Mouse (Mus musculus): ENCODE data around the gene Dop1b.

The Dop1b gene

DNA sequence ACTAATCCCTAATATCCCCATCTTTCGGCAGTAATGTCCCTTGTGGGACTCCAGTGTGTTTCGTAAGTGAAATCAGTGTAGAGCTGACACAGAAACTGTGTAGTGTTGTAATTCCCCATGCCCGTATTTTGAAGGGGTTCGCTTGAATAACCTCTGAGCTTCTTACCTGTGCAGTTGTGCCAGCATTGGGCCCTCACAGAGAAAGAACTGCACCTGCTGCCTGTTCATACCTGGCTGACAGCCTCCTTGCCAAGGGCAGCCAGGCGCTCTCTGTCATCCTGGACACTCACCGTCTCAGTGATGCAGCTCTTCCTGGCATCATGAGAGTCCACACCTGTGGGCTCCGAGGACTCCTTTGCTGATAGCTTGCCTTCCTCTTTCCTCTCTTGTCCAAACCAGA, 1.3 kb downstream of the Dop1b start:
- DNase-seq (ENCODE audit: low spot score in 2 of 2), result no peak

- no peak for DNase-seq (ENCODE audit: low spot score in 2 of 2)
Observed at GRCm38 (mm10) chr16:93714426-93714825, 2.7 kb downstream of the Dop1b start.

DNA sequence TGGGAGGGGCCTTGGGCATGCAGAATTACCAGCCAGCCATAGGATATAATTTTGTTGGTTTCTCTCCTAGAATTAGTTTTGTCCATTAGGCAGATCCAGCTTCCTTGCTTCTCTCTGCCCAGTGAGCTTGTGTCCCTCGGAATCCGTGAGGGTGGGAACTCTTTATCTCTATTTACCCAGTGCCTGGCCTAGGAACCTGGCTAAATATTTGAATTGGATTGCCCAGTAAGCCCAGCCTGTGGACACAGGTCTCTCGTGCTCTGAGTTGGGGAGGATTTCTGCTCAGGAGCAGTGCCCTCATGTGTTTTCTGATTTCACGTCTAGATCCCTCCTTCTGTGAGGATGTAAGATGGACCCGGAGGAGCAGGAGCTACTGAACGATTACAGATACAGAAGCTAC, 4.1 kb downstream of the Dop1b start:
- no peak for DNase-seq (ENCODE audit: low spot score in 2 of 2)

GRCm38 (mm10) chr16:93717299-93717703, 5.6 kb downstream of the Dop1b start:
- no peak for DNase-seq (ENCODE audit: low spot score in 2 of 2)

DNA sequence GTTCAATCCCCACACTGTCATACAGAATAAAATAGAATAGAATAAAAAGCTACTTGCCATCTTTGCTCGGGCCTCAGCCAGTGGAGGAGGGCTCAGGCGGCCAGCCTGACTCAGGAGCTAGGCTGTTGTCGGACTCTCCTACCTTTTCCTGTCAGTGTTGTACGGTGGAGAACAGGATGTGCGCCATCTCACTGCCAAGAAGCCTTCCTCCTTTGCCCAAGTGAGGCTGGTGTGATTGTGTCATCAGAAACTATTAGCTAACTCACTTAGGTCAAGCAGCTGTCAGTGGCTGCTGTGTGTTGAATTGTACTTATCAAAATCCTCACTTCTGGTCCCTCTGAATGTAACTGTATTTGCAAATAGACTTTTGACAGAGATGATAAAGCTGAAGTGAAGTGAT, 10.1 kb downstream of the Dop1b start:
- DNase-seq (ENCODE audit: low spot score in 2 of 2), result no peak

- no peak for DNase-seq (ENCODE audit: low spot score in 2 of 2)
Observed at GRCm38 (mm10) chr16:93722476-93722875, 10.8 kb downstream of the Dop1b start.

- no peak for DNase-seq (ENCODE audit: low spot score in 2 of 2)
Observed at GRCm38 (mm10) chr16:93725417-93726144, 13.9 kb downstream of the Dop1b start.

DNA sequence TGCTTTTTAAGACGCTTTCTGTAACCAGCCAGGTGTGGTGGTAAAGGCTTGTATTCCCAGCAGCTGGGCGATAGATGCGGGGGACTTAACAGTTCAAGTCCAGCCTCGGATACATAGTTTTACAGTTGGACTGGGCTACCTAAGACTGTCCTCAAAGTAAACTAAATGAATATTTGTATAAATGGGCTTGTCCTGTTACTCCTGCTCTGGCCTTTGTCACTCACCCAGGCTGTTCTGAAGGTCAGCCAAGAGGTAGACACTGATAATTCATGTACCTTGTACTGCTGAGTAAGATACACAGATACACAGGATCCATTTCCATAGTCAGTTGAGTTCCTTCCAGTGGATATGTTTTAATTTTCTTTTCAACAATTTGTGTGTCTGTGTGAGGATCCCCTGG, 14.5 kb downstream of the Dop1b start:
- DNase-seq (ENCODE audit: low spot score in 2 of 2), result no peak

- DNase-seq (ENCODE audit: low spot score in 2 of 2), result no peak
Observed at GRCm38 (mm10) chr16:93728676-93729075, 17.0 kb downstream of the Dop1b start.

DNA sequence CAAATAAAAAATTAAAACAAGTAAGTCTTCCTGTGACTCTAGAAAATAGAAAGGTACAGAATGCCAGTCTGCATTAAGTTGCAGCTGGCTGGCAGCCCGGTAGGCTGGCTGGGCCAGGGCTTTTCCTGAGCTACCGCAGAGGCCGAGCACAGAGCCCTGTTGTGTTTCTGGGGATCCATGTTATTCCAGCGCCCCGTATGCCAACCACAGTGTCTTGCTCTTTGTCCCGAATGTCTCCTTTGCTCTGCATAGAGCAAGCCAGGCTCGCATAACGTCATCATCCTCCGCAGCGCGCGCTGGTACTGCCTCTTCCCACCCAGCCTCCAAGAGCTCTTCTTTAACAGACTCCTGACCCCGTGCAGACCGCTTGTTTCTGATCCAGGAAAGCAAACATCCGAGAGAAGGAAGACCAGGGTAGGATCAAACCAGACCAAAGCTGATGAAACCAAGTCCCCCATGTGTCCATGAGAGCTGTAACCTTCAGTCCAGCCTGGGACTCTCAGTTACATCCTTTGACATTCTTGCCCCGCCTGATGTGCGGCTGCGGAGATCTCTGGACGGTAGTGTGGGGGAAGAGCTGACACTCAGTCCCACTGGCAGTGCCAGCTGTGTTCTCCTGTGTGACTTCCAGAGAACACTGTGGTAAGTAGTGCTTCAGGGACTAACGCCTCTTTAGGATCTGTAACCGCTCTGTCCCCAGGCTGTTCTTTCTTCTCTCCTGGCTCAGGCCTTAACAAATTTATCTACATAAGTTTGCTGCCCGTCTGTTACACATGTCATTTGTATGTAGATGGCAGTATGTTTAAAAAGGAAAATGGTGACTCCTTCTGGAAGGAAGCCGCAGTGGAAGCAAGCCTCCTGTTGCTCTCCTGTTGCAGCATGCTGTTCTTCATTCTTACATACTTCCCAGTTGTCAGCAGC, 18.4 kb downstream of the Dop1b start:
- DNase-seq (ENCODE audit: low spot score in 2 of 2), result no peak

DNA sequence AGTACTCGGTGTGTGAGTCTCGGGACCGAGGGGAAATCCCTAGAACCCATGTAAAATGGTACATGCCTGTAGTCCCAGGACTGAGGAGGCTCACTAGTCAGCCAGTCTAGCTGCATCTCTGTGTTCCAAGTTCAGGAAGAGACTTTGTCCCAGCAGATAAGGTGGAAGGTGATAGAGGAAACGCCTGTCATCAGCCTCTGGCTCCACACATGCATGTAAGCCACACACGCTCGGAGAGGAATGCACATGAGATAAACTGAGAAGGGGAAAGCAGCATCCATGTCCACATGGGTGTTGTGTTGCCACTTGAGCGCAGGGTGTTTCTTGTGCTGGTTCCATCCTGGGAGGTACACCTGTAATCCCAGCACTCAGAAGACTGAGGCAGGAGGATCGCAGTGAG, 19.6 kb downstream of the Dop1b start:
- no peak for DNase-seq (ENCODE audit: low spot score in 2 of 2)

DNA sequence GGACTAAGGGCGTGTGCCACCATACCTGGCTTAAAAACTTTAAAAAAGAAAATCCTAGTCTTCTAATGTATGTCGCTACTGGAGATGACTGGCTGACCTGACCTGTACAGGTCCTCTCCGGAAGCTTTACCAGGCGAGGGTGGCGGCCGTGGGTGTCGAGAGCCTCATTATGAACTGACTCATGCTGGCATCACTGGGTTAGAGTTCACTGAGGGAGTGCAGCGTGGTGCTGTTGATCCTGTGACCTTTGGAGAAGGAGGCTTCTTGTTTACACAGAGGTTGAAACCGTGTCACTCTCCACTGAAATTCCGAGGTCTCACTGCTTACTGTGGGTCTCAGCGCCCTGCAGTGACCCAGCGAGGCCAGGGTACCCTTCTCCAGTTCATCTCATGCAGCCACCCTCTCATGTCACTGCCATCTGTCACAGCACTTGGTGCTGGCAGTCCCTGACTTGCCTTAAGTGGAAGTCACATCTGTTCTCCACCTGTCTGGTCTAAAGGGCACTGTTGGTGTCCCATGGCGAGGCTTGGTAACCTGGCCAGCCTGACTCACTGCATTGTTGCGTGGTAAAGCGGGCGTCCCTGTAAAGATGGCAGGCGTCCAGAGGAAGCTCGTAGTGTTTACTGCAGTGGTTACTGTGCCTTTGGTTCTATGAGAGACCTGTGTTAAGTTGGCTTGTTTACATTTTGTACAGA, 21.3 kb downstream of the Dop1b start:
- DNase-seq (ENCODE audit: low spot score in 2 of 2), result no peak

DNA sequence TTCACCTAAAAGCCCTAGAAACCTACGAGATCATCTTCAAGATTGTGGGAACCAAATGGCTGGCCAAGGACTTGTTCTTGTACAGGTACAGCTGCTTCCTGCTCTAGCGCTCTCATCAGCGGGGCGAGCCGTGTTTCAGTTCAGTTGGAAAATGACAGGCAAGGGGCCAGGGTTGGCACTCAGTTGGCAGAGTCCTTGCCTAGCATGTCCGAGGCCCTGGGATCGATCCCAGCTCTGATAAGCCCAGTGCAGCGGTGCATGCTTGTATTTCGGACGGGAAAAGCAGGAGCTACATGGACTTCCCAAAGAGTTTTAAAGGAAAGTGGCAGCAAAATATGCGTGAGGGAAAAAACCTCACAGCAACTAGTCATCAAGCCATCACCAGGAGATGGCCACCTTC, 27.5 kb downstream of the Dop1b start:
- no peak for DNase-seq (ENCODE audit: low spot score in 2 of 2)

DNA sequence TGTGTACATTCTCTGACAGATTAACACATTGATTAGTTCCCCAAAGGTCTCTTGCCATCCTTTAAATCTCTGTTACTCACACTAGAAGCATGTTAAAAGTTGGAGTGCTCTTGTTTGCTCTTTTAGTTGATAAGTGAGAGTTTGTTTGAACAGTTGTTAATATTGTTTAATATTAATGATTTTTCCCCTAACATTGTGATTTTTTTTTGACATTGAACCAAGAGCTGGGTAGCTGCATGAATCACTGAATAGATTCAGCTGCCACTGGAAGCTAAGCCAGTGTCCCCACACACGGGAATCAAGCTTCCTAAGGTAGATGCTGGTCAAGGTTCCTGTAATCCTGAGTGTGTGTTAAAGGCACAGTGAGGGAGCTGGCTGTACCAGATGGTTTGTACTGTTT, 31.2 kb downstream of the Dop1b start:
- no peak for DNase-seq (ENCODE audit: low spot score in 2 of 2)

GRCm38 (mm10) chr16:93744049-93744490, 32.4 kb downstream of the Dop1b start:
- DNase-seq (ENCODE audit: low spot score in 2 of 2), result no peak

DNA sequence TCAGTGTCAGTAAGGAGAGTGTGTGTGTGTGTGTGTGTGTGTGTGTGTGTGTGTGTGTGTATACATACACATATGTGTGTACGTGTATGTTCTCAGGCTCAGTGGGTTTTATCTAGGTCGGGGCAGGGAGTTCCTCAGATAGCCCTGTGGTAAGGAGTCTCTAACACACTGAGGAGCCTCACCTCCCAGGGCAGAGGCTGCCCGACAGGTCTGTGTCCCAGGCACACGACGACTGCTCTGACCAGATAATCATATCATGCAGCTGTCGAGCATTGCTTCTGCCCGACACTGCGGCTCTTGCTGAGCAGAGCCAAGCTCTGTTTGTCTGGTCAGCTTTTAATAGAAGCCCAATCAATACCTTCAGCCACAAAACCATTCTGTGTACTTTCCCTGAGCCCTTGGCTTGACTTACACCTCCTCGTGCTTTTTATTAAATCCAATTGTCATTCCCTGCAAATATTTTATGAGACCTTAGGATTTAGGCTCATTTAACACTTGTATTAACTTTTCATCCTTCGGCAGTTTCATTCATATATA, 33.2 kb downstream of the Dop1b start:
- DNase-seq (ENCODE audit: low spot score in 2 of 2), result no peak

- DNase-seq (ENCODE audit: low spot score in 2 of 2), result no peak
Observed at GRCm38 (mm10) chr16:93746397-93746796, 34.7 kb downstream of the Dop1b start.

- DNase-seq (ENCODE audit: low spot score in 2 of 2), result peak in 1 of 2 experiments; percentile 47
Observed at GRCm38 (mm10) chr16:93746957-93747356, 35.3 kb downstream of the Dop1b start.

DNA sequence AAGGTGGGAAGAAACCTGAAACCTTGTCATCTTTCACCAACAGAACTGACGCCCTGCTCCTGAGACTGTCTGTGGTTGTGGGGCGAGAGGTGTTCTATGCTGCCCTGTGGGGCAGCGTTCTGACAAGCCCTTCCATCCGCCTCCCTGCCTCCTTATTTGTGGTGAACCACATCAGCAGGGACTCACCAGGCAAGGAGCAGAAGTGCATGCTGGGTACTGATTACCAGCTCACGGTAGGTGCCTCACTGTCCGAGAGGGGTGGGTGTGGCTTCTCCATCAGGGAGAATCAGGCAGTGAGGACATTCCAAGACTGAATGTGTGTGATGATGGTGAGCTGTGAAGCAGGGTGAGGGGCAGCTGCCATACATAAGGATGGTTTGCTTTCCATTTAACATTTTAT, 35.7 kb downstream of the Dop1b start:
- no peak for DNase-seq (ENCODE audit: low spot score in 2 of 2)

GRCm38 (mm10) chr16:93749147-93749910, 37.6 kb downstream of the Dop1b start:
- no peak for DNase-seq (ENCODE audit: low spot score in 2 of 2)

DNA sequence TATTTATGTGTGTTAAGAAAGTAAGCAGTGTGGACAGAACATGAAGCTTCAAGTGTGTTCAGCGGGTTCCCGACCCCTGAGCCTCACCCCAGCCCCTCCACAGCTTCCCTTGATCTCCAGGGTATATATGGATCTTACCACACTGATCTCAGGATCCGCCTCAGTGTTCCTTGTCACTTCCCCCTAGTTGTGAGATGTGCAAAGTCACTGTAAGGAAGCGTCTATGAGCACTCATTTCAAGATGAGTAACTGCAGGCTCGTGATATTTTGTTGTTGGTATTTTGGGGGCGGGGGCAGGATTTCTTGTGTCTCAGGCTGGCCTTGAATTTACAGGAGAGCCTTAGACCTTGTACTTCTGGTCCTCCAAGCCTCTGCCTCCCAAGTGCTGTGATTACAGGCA, 38.8 kb downstream of the Dop1b start:
- no peak for DNase-seq (ENCODE audit: low spot score in 2 of 2)

All from thymus, postnatal 10 days (tissue).